Mouse (Mus musculus) testis, adult 2 months (tissue): Measurements from ENCODE around the gene Dohh.

ENCODE experiments used
- CTCF ChIP-seq: fragments of 200-500 bp; IDR thresholded peaks from 2 replicates; pipeline ENCODE4 v1.5.1; 2012; ENCODE audit warnings: low read depth, mild to moderate bottlenecking, inconsistent platforms, low read length, moderate library complexity; ENCODE audit not compliant: control insufficient read depth, insufficient read depth, insufficient replicate concordance
- POLR2A ChIP-seq: fragments of 200-500 bp; IDR thresholded peaks from 2 replicates; pipeline ENCODE4 v1.6.1; 2012; ENCODE audit warnings: low read depth, mild to moderate bottlenecking, inconsistent platforms, low read length, moderate library complexity; ENCODE audit not compliant: control insufficient read depth

DNA sequence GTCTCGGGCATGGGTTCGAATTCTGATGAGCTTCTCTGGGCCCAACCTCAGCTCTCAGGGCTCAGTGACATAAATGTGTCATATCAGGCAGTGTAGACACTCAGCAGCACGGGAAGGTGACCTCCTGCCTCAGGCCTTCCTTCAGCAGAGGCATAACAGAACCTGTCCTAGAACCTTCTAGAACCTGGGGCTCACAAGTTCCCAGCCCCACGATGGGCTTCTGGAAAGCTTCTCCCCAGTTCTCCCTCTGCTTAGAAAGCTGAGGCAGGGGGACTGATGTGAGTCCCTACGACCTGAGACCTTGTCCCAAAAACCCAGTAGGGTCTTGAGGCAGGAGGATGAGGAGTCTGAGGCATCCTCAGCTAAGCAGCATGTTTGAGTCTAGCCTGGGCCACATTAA lies 30.9 kb downstream of the Dohh start:
- TF ChIP-seq CTCF, result no peak
- TF ChIP-seq POLR2A, result no peak
